Mouse (Mus musculus) brain, adult 2 months (tissue): ENCODE results near the gene Gadd45b.

Experiments used
- DNase-seq: peaks from one replicate; pipeline ENCODE4 v3.0.0; 2011; ENCODE audit warnings: low read depth, low spot score

Gadd45b gene

DNA sequence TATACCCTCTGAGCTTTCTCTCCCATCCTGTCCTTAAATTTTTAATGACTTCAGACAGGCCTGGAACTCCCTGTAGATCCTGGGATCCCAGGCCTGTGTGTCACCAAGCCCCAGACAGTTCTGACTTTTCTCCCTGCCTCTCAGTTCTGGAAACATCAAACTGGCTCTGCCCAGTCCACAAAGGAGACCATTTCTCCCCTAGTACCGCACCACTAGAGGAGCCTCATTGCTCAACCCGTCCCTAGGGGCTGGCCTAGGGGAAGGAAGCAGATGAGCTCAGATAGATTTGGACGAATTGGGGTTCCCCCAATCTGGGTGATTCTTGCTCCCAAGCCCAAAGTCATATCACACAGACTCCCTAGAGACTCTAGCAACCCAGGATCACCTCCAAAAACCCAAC lies 5.4 kb downstream of the Gadd45b start:
- DNase-seq, result no peak

- DNase-seq, result no peak
Observed at GRCm38 (mm10) chr10:80935698-80936097, 5.8 kb downstream of the Gadd45b start.

DNA sequence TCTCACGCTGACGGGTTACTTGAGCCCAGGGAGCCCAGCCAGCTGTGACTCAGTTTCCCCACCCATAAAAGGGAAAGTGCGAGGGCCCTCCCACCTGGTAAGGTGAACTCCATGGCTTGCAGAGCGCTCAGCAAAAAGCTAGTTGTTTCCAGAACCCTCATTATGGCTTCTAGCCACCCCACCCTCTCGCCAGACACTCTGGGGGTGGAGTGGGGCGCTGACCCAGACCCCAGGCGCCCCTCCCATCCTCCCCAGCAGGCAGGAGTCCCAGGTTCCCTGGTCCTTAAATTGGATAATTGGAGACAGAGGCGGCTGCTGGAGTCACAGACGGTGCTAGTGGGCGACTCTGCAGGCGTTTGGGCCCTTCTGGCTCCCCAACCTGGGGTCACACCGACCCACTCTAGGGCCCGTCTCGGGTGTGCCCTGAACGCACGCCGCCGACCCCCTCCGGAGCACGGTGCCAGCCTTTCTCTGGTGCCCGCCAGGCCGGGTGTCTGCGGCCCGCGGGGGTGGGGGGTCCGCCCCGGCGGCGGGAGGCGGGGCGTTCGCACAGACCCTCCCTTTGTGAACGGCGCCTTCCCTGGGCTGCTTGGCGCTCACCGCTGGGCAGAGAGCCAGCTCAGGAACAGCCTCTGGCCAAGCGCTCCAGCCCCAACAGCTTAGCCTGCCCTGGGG lies 6.4 kb downstream of the Gadd45b start:
- DNase-seq, result peak; percentile 64

DNA sequence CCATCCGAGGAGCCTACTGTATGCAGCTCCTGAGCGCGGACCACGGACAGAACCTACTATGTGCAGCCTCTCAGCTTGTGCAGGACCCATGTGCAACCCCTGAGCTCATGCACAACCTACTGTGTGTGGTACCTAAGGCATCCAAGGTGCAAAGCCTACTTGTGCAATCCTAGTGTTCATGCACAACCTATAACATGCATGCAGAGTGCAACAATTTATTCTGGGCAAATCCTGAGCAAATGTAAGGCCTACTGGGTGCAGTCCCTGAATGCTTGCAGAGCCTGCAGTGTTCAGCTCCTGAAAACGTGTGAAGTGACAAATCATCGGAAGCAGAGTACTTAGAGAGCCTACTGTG lies 6.9 kb downstream of the Gadd45b start:
- no peak for DNase-seq

DNA sequence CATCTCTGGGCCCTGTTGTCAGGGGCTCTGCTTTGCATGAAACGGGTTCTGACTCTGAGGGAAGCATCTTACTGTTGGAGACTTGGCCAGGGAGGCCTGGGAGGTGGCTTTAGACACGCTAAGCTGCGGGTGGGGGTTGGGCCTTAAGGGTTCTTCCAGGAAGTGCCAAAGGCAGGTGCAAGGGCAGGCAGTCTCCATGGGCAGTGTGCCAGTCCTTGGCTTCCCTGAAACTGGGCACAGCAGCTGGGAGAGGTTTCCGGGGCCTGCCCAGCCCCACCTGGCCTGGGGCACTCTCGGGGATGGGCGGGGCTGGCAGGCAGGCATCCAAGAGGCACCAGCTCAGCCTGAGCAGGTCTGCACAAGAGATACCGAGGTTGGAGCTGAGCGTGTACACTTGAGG lies 7.8 kb downstream of the Gadd45b start:
- DNase-seq, result no peak

DNA sequence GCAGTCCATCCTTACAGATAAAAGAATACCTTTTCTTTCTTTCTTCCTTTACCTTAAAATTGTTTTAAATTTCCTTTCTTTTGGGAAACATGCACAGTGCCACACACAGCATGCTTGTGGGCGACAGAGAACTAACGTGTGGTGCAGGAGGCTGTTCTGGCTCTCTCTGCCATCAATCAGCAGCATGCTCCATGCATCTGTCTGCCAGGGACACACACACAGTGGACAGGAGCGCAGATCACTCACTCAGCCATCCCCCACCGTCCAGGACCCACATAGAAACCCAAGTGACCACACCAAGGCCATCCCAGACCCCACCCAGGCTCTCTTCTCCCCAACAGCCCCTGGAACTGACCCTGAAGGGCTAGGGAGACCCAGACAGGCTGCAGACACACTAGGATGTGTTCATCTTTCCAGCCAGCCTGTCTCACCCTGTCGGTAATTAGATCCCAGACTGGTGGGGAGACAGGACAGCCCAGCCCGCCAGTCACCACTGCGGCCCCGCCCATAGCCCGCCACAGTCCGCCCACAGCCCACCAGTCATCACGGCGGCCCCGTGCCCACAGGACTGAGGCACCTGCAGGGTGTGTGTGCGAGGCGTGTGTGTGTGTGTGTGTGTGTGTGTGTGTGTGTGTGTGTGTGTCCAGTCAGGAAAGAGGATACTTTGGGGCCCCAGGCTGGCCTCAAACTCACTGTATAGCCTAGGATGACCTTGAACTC lies 9.1 kb downstream of the Gadd45b start:
- no peak for DNase-seq

- peak; percentile 91 for DNase-seq
Observed at GRCm38 (mm10) chr10:80939671-80940070, 9.8 kb downstream of the Gadd45b start.

- DNase-seq, result peak; percentile 48
Observed at GRCm38 (mm10) chr10:80940320-80940987, 10.6 kb downstream of the Gadd45b start.

DNA sequence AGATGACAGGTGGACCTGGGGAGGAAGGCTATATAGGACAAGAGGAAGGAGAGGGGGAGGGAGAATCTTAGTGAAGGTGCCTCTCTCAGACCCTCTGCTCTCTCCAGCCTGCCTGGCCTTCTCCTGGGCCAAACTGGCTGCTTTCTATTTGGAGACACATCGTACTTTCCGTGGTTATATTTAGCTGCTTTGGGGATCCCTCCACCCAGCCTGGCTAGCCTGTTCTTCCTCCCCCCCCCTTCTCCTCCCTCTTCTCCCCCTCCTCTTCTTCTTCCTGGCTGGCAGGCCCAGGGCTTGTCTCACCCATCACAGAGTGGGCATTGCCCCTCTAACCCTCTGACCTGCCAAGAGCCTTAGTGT lies 11.1 kb downstream of the Gadd45b start:
- no peak for DNase-seq

DNA sequence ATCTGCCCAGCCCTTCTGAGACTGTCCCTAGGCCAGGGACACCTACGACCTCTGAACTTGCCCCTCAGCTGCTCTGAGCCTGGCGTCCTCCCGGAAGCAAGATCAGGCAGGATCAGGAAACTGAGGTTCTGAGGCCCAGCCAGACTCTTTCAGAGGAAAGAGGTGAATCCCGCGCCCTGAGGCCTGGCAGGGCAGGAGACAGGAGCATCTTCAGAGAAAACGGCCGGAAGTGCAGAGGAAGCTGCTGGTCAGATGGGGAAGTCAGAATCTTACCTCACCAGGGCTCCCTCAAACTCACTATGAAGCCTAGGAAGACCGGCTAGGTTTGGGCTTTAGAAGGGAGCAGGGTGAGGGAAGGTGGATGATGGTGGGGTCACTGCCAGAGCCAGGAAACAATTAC lies 13.0 kb downstream of the Gadd45b start:
- no peak for DNase-seq

DNA sequence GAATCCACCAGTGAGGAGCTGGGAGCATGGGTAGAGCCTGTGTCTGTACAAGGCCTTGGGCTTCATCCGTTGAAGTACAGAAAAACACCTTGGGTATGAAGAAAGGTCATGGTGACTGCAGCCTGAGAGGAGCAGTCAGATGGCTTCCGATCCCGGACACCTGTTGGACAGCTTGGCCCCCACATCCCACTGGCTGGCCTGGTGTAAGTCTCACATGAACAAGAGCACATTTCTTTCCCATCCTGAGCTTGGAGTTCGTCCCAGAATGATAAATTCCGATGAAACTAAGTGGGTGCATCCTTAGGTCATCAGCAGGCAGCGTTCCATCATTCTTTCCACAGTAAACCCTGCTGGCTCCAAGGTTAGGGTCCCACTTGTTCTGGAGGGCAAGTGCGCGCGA lies 13.8 kb downstream of the Gadd45b start:
- no peak for DNase-seq

- DNase-seq, result no peak
Observed at GRCm38 (mm10) chr10:80944231-80944630, 14.4 kb downstream of the Gadd45b start.

- peak; percentile 46 for DNase-seq
Observed at GRCm38 (mm10) chr10:80946684-80947437, 17.0 kb downstream of the Gadd45b start.

GRCm38 (mm10) chr10:80947802-80948201 lies 17.9 kb downstream of the Gadd45b start:
- no peak for DNase-seq

- DNase-seq, result no peak
Observed at GRCm38 (mm10) chr10:80948570-80948969, 18.7 kb downstream of the Gadd45b start.

DNA sequence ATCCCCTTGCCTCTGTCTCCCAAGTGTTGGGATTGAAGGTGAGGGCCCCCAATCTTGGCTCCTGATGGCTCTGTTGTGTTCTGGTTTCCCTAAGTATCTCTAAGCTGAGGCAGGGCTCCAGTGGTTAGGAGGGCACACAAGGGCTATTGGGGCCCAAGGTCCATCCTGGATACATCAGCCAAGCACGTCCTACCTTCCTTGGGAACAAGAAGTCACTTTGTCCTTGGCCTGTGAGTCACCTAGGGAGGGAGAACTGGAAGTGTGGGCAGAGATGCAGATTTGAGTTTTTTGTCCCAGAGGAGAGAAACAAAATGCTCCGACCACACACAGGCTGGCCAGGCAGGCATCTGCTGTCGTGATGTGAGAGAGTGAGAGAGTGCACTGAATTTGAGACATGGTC lies 19.2 kb downstream of the Gadd45b start:
- DNase-seq, result no peak

DNA sequence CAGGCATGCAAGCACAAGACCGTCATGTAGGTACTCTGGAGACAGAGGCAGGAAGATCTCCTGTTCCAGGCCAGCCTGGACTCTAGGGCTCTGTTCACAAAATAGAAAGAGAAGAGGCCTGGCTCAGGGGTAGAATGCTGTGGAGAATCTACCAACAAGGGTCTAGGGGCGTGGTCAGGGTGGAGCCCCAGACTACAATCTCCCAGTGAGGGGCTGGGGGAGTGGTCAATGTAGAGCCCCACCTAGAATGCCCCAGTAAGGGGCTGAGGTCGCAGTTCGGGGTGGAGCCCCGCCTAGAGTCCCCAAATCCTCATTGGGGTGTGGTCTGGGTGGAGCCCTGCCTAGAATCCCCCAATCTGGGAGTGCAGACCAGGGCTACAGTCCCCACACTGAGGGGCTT lies 20.4 kb downstream of the Gadd45b start:
- no peak for DNase-seq

- no peak for DNase-seq
Observed at GRCm38 (mm10) chr10:80951761-80952390, 22.0 kb downstream of the Gadd45b start.

- no peak for DNase-seq
Observed at GRCm38 (mm10) chr10:80952449-80952848, 22.6 kb downstream of the Gadd45b start.

DNA sequence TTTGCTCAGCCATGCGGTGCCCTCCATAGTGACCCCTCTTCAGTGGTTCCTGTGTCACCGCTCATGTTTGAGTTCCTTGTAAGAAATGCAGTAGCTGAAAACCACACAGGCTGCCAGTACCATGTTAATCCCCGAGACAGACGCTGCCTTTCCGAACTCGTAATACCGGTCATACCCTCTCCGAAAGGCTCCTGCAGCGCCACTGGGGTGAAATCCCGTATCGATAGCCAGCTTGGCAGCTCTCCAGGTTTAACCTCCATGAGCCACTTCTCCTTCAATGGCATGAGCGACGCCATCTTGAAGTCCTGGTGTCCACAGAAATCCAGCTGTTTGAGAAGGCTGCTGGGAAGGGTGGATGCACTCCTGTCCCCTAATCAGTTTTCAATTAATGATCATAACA lies 24.5 kb downstream of the Gadd45b start:
- no peak for DNase-seq

GRCm38 (mm10) chr10:80954843-80955242 lies 25.0 kb downstream of the Gadd45b start:
- DNase-seq, result no peak

GRCm38 (mm10) chr10:80955536-80955935 lies 25.7 kb downstream of the Gadd45b start:
- DNase-seq, result peak; percentile 90
